Mouse (Mus musculus): ENCODE results near the gene Tatdn2. TPM values are rescaled to one million over a fixed set of nuclear protein-coding genes. Genes with fewer than 3 reads are reported as not detected.

The Tatdn2 gene
- polyA plus RNA-seq, 1 experiment, result 41.0 TPM

GRCm38 (mm10) chr6:113660492-113661352 lies 36.1 kb upstream of the Tatdn2 start:
- TF ChIP-seq MAX (IDR thresholded peaks at IDR 0.05), result no peak
- TF ChIP-seq MYOG (IDR thresholded peaks at IDR 0.05; ENCODE audit: control insufficient read depth, extremely low read depth, insufficient read length), result no peak
- TF ChIP-seq CEBPB (IDR thresholded peaks at IDR 0.05; ENCODE audit: low read depth), result no peak
- no peak for TF ChIP-seq MYOD1 (IDR thresholded peaks at IDR 0.05; ENCODE audit: control insufficient read depth, insufficient read length, low read depth)
- Histone ChIP-seq H3K79me2 (ENCODE audit: control insufficient read depth, insufficient read depth) (no peaks in the 10 kb centered on the region), H3K36me3 (ENCODE audit: control insufficient read depth, insufficient read depth) (no peaks in the 10 kb centered on the region), H3K27me3 (ENCODE audit: control insufficient read depth, insufficient read depth, insufficient read length) (no peaks in the 10 kb centered on the region), H3ac (ENCODE audit: control insufficient read depth, insufficient read length, low read depth) (no peak overlapping the region), H3K79me3 (ENCODE audit: low read depth) (no peaks in the 10 kb centered on the region), H3K4me3 (ENCODE audit: insufficient read depth, poor library complexity, severe bottlenecking) (no peak overlapping the region)

GRCm38 (mm10) chr6:113661353-113662241 lies 35.3 kb upstream of the Tatdn2 start:
- no peaks in the 10 kb centered on the region for H3K36me3 ChIP-seq (ENCODE audit: control insufficient read depth, insufficient read depth)
- no peaks in the 10 kb centered on the region for H3K79me3 ChIP-seq (ENCODE audit: low read depth)
- H3K4me3 ChIP-seq (ENCODE audit: insufficient read depth, poor library complexity, severe bottlenecking), result no peak overlapping the region
- TF ChIP-seq MYOG (IDR thresholded peaks at IDR 0.05; ENCODE audit: control insufficient read depth, extremely low read depth, insufficient read length) (no peak), CEBPB (IDR thresholded peaks at IDR 0.05; ENCODE audit: low read depth) (no peak), USF1 (IDR thresholded peaks at IDR 0.05; ENCODE audit: low read depth) (no peak), FOSL1 (IDR thresholded peaks at IDR 0.05; ENCODE audit: insufficient read depth, low read length, poor library complexity, severe bottlenecking) (no peak), CTCF (IDR thresholded peaks at IDR 0.05; ENCODE audit: control insufficient read depth, insufficient read depth, insufficient read length) (no peak), MAX (IDR thresholded peaks at IDR 0.05) (no peak), MYOD1 (IDR thresholded peaks at IDR 0.05; ENCODE audit: control insufficient read depth, insufficient read length, low read depth) (no peak)
- no peaks in the 10 kb centered on the region for H3K79me2 ChIP-seq (ENCODE audit: control insufficient read depth, insufficient read depth)
- H3ac ChIP-seq (ENCODE audit: control insufficient read depth, insufficient read length, low read depth), result no peak overlapping the region
- no peaks in the 10 kb centered on the region for H3K27me3 ChIP-seq (ENCODE audit: control insufficient read depth, insufficient read depth, insufficient read length)

GRCm38 (mm10) chr6:113662964-113663700 lies 33.7 kb upstream of the Tatdn2 start:
- Histone ChIP-seq H3K79me2 (ENCODE audit: control insufficient read depth, insufficient read depth) (no peaks in the 10 kb centered on the region), H3K79me3 (ENCODE audit: low read depth) (no peaks in the 10 kb centered on the region), H3K27me3 (ENCODE audit: control insufficient read depth, insufficient read depth, insufficient read length) (no peaks in the 10 kb centered on the region), H3ac (ENCODE audit: control insufficient read depth, insufficient read length, low read depth) (no peak overlapping the region), H3K4me3 (ENCODE audit: insufficient read depth, poor library complexity, severe bottlenecking) (no peak overlapping the region), H3K36me3 (ENCODE audit: control insufficient read depth, insufficient read depth) (no peaks in the 10 kb centered on the region)
- TF ChIP-seq MAX (IDR thresholded peaks at IDR 0.05) (no peak), USF1 (IDR thresholded peaks at IDR 0.05; ENCODE audit: low read depth) (no peak)

DNA sequence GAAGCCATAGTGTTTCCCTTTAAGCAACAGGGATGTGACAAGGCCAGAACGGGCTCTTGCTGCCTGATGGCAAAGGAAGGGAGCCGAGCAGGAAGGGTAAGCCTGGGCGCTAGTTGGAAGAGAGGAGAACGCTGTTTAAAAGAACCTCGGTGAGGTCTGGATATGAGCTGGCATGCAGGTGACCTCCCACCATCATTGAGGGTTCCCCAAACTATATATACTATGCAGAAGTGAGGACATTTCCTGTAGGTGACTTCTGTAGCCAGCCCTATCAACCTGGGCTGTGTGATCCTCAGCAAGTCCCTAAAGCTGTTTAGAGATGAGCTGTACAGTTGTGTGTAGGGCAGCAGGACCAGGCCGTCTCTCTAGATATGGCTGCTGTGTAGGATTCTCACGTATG lies 32.5 kb upstream of the Tatdn2 start:
- Histone ChIP-seq H3K36me3 (ENCODE audit: control insufficient read depth, insufficient read depth) (no peaks in the 10 kb centered on the region), H3K79me3 (ENCODE audit: low read depth) (no peaks in the 10 kb centered on the region), H3K27me3 (ENCODE audit: control insufficient read depth, insufficient read depth, insufficient read length) (no peaks in the 10 kb centered on the region), H3K79me2 (ENCODE audit: control insufficient read depth, insufficient read depth) (no peaks in the 10 kb centered on the region), H3K4me3 (ENCODE audit: insufficient read depth, poor library complexity, severe bottlenecking) (no peak overlapping the region), H3ac (ENCODE audit: control insufficient read depth, insufficient read length, low read depth) (no peak overlapping the region)
- TF ChIP-seq MYOD1 (IDR thresholded peaks at IDR 0.05; ENCODE audit: control insufficient read depth, insufficient read length, low read depth) (no peak), MYOG (IDR thresholded peaks at IDR 0.05; ENCODE audit: control insufficient read depth, extremely low read depth, insufficient read length) (no peak), CEBPB (IDR thresholded peaks at IDR 0.05; ENCODE audit: low read depth) (no peak), FOSL1 (IDR thresholded peaks at IDR 0.05; ENCODE audit: insufficient read depth, low read length, poor library complexity, severe bottlenecking) (no peak), MAX (IDR thresholded peaks at IDR 0.05) (no peak), USF1 (IDR thresholded peaks at IDR 0.05; ENCODE audit: low read depth) (no peak), CTCF (IDR thresholded peaks at IDR 0.05; ENCODE audit: control insufficient read depth, insufficient read depth, insufficient read length) (no peak)

DNA sequence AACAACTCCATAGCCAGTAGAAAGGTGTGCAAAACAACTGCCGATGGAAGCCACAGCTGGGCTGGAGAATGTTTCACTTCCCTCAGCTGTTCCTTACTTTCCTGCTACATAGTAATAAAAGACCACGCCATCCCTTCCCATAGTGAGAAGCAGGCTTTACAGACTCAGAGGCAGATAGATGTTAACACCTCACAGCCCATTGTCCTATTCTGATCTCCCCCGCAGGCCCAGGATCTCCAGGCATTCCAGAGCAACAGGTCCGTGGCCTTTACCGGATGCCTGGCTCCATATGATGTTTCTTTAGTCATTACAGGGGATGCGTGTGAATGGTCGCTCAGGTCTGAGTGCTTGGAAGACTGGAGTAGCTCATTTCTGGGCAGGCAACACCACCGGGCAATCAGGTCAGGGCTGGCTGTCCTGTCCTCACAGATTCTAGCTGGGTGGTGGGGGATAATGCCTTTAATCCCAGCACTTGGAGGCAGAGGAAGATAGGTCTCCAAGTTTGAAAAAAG lies 29.2 kb upstream of the Tatdn2 start:
- H3K36me3 ChIP-seq (ENCODE audit: control insufficient read depth, insufficient read depth), result no peaks in the 10 kb centered on the region

More for the DNA sequence above, 29.2 kb upstream of the Tatdn2 start:
- Histone ChIP-seq H3K79me3 (ENCODE audit: low read depth) (no peaks in the 10 kb centered on the region), H3ac (ENCODE audit: control insufficient read depth, insufficient read length, low read depth) (no peak overlapping the region), H3K4me3 (ENCODE audit: insufficient read depth, poor library complexity, severe bottlenecking) (no peak overlapping the region), H3K27me3 (ENCODE audit: control insufficient read depth, insufficient read depth, insufficient read length) (no peaks in the 10 kb centered on the region), H3K79me2 (ENCODE audit: control insufficient read depth, insufficient read depth) (no peaks in the 10 kb centered on the region)
- TF ChIP-seq FOSL1 (IDR thresholded peaks at IDR 0.05; ENCODE audit: insufficient read depth, low read length, poor library complexity, severe bottlenecking), result no peak
- no peak for TF ChIP-seq CEBPB (IDR thresholded peaks at IDR 0.05; ENCODE audit: low read depth)
- TF ChIP-seq MYOG (IDR thresholded peaks at IDR 0.05; ENCODE audit: control insufficient read depth, extremely low read depth, insufficient read length), result no peak
- TF ChIP-seq MAX (IDR thresholded peaks at IDR 0.05), result no peak
- TF ChIP-seq CTCF (IDR thresholded peaks at IDR 0.05; ENCODE audit: control insufficient read depth, insufficient read depth, insufficient read length), result no peak
- no peak for TF ChIP-seq MYOD1 (IDR thresholded peaks at IDR 0.05; ENCODE audit: control insufficient read depth, insufficient read length, low read depth)
- no peak for TF ChIP-seq USF1 (IDR thresholded peaks at IDR 0.05; ENCODE audit: low read depth)
